Comparison of ENCODE assay signal across 17 mouse cellular contexts in the genomic region with DNA sequence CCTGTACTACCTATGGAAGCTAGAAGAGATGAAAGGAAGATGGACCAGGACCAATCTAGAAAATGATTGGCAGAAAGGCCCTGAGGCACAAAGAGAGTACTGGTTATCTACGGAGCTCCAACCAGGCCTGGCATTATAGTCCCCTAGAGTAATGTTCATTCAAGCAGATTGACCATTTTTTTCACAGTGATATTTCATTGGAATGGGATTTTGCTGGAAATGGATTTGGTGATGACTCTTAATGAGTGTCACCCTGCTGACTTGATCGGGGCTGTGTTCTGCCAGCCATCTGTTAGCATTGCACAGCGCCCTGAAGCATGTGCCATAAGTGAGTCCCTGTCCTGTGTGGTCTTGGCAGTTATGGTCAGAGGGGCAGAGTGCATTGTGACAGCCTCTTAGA.
DNase-seq lines count a peak whose midpoint lies in the region; ATAC-seq lines count a peak whose summit lies in the region.
"Had no signal": no experiment of that assay in that cellular context is flagged by ENCODE, and none has a peak within 500 bp of the region (broad histone marks: within the 10 kb centered on the region; RNA-seq: fewer than 3 reads in every experiment).

No protein-coding gene starts in this region.

- peaks cover 7% of the 10 kb centered on the region; the same call in 1 of the 2 replicates for H3K4me1 ChIP-seq in forebrain, embryonic 15.5 days
- no peaks in the 10 kb centered on the region for H3K4me1 ChIP-seq in forebrain, embryonic 12.5 days
- H3K4me1 ChIP-seq in hindbrain, embryonic 16.5 days (ENCODE audit: control insufficient read depth, insufficient read depth, low read depth, low read length) = no peaks in the 10 kb centered on the region; the same call in 1 of the 2 replicates
- H3K4me1 ChIP-seq: embryonic facial prominence, embryonic 15.5 days; liver, embryonic 15.5 days had no signal

- no peak overlapping the region for H3K9ac ChIP-seq in forebrain, embryonic 15.5 days (replicated peaks)
- H3K9ac ChIP-seq in forebrain, embryonic 12.5 days = no peak overlapping the region
- H3K9ac ChIP-seq in hindbrain, embryonic 16.5 days (ENCODE audit: low read depth, low read length) = no peak overlapping the region
- H3K9ac ChIP-seq: embryonic facial prominence, embryonic 15.5 days; liver, embryonic 15.5 days had no signal

- H3K9me3 ChIP-seq in forebrain, embryonic 15.5 days = no peaks in the 10 kb centered on the region
- H3K9me3 ChIP-seq in forebrain, embryonic 12.5 days = no peaks in the 10 kb centered on the region
- H3K9me3 ChIP-seq in hindbrain, embryonic 16.5 days (ENCODE audit: control insufficient read depth, low read length) = no peaks in the 10 kb centered on the region
- H3K9me3 ChIP-seq: embryonic facial prominence, embryonic 15.5 days; liver, embryonic 15.5 days had no signal

- no peaks in the 10 kb centered on the region for H3K36me3 ChIP-seq in forebrain, embryonic 15.5 days
- no peaks in the 10 kb centered on the region for H3K36me3 ChIP-seq in forebrain, embryonic 12.5 days (replicated peaks)
- H3K36me3 ChIP-seq in hindbrain, embryonic 16.5 days (ENCODE audit: control insufficient read depth, insufficient read depth, low read length) = no peaks in the 10 kb centered on the region
- H3K36me3 ChIP-seq: embryonic facial prominence, embryonic 15.5 days; liver, embryonic 15.5 days had no signal

- peak; percentile 76 for ATAC-seq in forebrain, embryonic 15.5 days (replicated peaks)
- no peak for ATAC-seq in forebrain, embryonic 12.5 days (ENCODE audit: low FRiP score)
- ATAC-seq in hindbrain, embryonic 16.5 days = peak; percentile 89
- no peak for ATAC-seq in inflammation-experienced regulatory T-cells, adult 6 months

- peak overlapping the region; percentile 57 for H3K27ac ChIP-seq in forebrain, embryonic 15.5 days (replicated peaks)
- no peak overlapping the region for H3K27ac ChIP-seq in forebrain, embryonic 12.5 days
- H3K27ac ChIP-seq in hindbrain, embryonic 16.5 days (ENCODE audit: low read depth, low read length) = no peak overlapping the region
- H3K27ac ChIP-seq: embryonic facial prominence, embryonic 15.5 days; heart, adult 2 months; liver, embryonic 15.5 days had no signal

- H3K4me2 ChIP-seq in forebrain, embryonic 15.5 days (replicated peaks) = no peak overlapping the region
- no peak overlapping the region for H3K4me2 ChIP-seq in forebrain, embryonic 12.5 days
- no peak overlapping the region for H3K4me2 ChIP-seq in hindbrain, embryonic 16.5 days (ENCODE audit: low read length)
- H3K4me2 ChIP-seq: embryonic facial prominence, embryonic 15.5 days; liver, embryonic 15.5 days had no signal

- WGBS in forebrain, embryonic 15.5 days = 61% methylated on average over 3 of the region's 3 CpGs
- 84% methylated on average over 3 of the region's 3 CpGs for WGBS in forebrain, embryonic 12.5 days
- WGBS in hindbrain, embryonic 16.5 days = 56% methylated on average over 3 of the region's 3 CpGs

- no peak overlapping the region for H3K4me3 ChIP-seq in forebrain, embryonic 15.5 days
- H3K4me3 ChIP-seq in forebrain, embryonic 12.5 days (replicated peaks) = no peak overlapping the region
- H3K4me3 ChIP-seq in hindbrain, embryonic 16.5 days (ENCODE audit: low read length) = no peak overlapping the region
- H3K4me3 ChIP-seq: embryonic facial prominence, embryonic 15.5 days; heart, adult 2 months; liver, embryonic 15.5 days; myocyte had no signal

- H3K27me3 ChIP-seq in forebrain, embryonic 15.5 days = no peaks in the 10 kb centered on the region
- H3K27me3 ChIP-seq in forebrain, embryonic 12.5 days = no peaks in the 10 kb centered on the region
- H3K27me3 ChIP-seq in hindbrain, embryonic 16.5 days (replicated peaks; ENCODE audit: control insufficient read depth, insufficient read depth, low read length) = no peaks in the 10 kb centered on the region
- H3K27me3 ChIP-seq: embryonic facial prominence, embryonic 15.5 days; liver, embryonic 15.5 days had no signal

- peak; percentile 97 for DNase-seq in brain, adult 2 months (ENCODE audit: low read depth, low spot score)
- DNase-seq in cerebellum, adult 9-10 months = peak; percentile 94
- DNase-seq in lung, postnatal 10 days = no peak
- DNase-seq in spleen, postnatal 14 days (ENCODE audit: low spot score in 2 of 2) = no peak
- DNase-seq: adrenal gland, postnatal 10 days; heart, adult 2 months; heart, postnatal 14 days; kidney, adult 2 months; lung, postnatal 36 days; thymus, adult 2 months had no signal

Comparison
In these comparisons a context has a peak if more than half of its experiments do, and no peak if none do; other contexts are left out.
1. ATAC-seq: peak in forebrain, embryonic 15.5 days (single experiment) and hindbrain, embryonic 16.5 days (single experiment); none in forebrain, embryonic 12.5 days (single experiment) and inflammation-experienced regulatory T-cells, adult 6 months (single experiment).
2. DNase-seq: peak in brain, adult 2 months (single experiment) and cerebellum, adult 9-10 months (single experiment); none in lung, postnatal 10 days (single experiment) and spleen, postnatal 14 days (0 of 2).